In genomic region chr17:90456748-90457147, GRCm38 (mm10) we compare ENCODE assay signal across 15 mouse cellular contexts.
A peak's percentile ranks its signal among the peaks of the same experiment; 100 is the strongest.
DNase-seq lines count a peak whose midpoint lies in the region; ATAC-seq lines count a peak whose summit lies in the region.
"Had no signal": no experiment of that assay in that cellular context is flagged by ENCODE, and none has a peak within 500 bp of the region (broad histone marks: within the 10 kb centered on the region; RNA-seq: fewer than 3 reads in every experiment).

No protein-coding gene starts in this region.

- H3K9ac ChIP-seq in forebrain, embryonic 16.5 days (replicated peaks; ENCODE audit: low read depth, low read length), result no peak overlapping the region
- H3K9ac ChIP-seq in midbrain, embryonic 13.5 days (replicated peaks), result no peak overlapping the region
- no peak overlapping the region for H3K9ac ChIP-seq in midbrain, embryonic 11.5 days (ENCODE audit: low read length)
- H3K9ac ChIP-seq in hindbrain, embryonic 14.5 days, result no peak overlapping the region
- H3K9ac ChIP-seq: liver, embryonic 12.5 days; stomach, embryonic 15.5 days had no signal

- no peaks in the 10 kb centered on the region for H3K9me3 ChIP-seq in forebrain, embryonic 10.5 days
- H3K9me3 ChIP-seq in forebrain, embryonic 16.5 days (ENCODE audit: control insufficient read depth, low read length), result no peaks in the 10 kb centered on the region
- no peaks in the 10 kb centered on the region for H3K9me3 ChIP-seq in midbrain, embryonic 13.5 days
- H3K9me3 ChIP-seq in midbrain, embryonic 11.5 days (ENCODE audit: control insufficient read depth, low read length), result no peaks in the 10 kb centered on the region
- H3K9me3 ChIP-seq in hindbrain, embryonic 14.5 days (ENCODE audit: control insufficient read depth, low read length), result no peaks in the 10 kb centered on the region
- H3K9me3 ChIP-seq: liver, embryonic 12.5 days; stomach, embryonic 15.5 days had no signal

- H3K4me3 ChIP-seq in forebrain, embryonic 10.5 days, result no peak overlapping the region
- no peak overlapping the region for H3K4me3 ChIP-seq in forebrain, embryonic 16.5 days (replicated peaks; ENCODE audit: low read length)
- peak overlapping the region; percentile 67; the same call in 1 of the 2 replicates for H3K4me3 ChIP-seq in midbrain, embryonic 13.5 days (replicated peaks)
- H3K4me3 ChIP-seq in midbrain, embryonic 11.5 days (ENCODE audit: low read depth, low read length), result no peak overlapping the region
- peak overlapping the region; percentile 64 for H3K4me3 ChIP-seq in hindbrain, embryonic 14.5 days (replicated peaks; ENCODE audit: low read length)

- 26% methylated on average over 5 of the region's 5 CpGs for WGBS in forebrain, embryonic 10.5 days
- WGBS in forebrain, embryonic 16.5 days, result 23% methylated on average over 5 of the region's 5 CpGs
- WGBS in midbrain, embryonic 13.5 days, result 29% methylated on average over 5 of the region's 5 CpGs
- WGBS in midbrain, embryonic 11.5 days, result 25% methylated on average over 5 of the region's 5 CpGs
- 44% methylated on average over 5 of the region's 5 CpGs for whole genome bisulfite sequencing in hindbrain, embryonic 14.5 days

- H3K27ac ChIP-seq in forebrain, embryonic 10.5 days, result no peak overlapping the region
- H3K27ac ChIP-seq in forebrain, embryonic 16.5 days (ENCODE audit: low read length), result no peak overlapping the region
- no peak overlapping the region for H3K27ac ChIP-seq in midbrain, embryonic 13.5 days
- H3K27ac ChIP-seq in midbrain, embryonic 11.5 days (ENCODE audit: low read depth, low read length), result no peak overlapping the region
- peak overlapping the region; percentile 79 for H3K27ac ChIP-seq in hindbrain, embryonic 14.5 days
- H3K27ac ChIP-seq: liver, embryonic 12.5 days; stomach, embryonic 15.5 days had no signal

- no peaks in the 10 kb centered on the region for H3K36me3 ChIP-seq in forebrain, embryonic 10.5 days (replicated peaks)
- no peaks in the 10 kb centered on the region for H3K36me3 ChIP-seq in forebrain, embryonic 16.5 days (ENCODE audit: control insufficient read depth, insufficient read depth)
- H3K36me3 ChIP-seq in midbrain, embryonic 13.5 days, result no peaks in the 10 kb centered on the region
- H3K36me3 ChIP-seq in midbrain, embryonic 11.5 days (ENCODE audit: control insufficient read depth, insufficient read depth, low read length), result no peaks in the 10 kb centered on the region
- no peaks in the 10 kb centered on the region for H3K36me3 ChIP-seq in hindbrain, embryonic 14.5 days (replicated peaks; ENCODE audit: control insufficient read depth, insufficient read depth)
- H3K36me3 ChIP-seq: liver, embryonic 12.5 days; stomach, embryonic 15.5 days had no signal

- DNase-seq in forebrain, embryonic 10.5 days (ENCODE audit: extremely low spot score, low spot score), result peak; percentile 14
- DNase-seq in midbrain, embryonic 11.5 days (ENCODE audit: low spot score, missing footprints), result no peak
- DNase-seq in hindbrain, embryonic 14.5 days (ENCODE audit: low spot score), result no peak
- DNase-seq in retina, postnatal 1 day, result peak; percentile 29
- DNase-seq in adrenal gland, postnatal 25 days, result no peak
- no peak for DNase-seq in T-cell, adult 2 months (ENCODE audit: low spot score)
- DNase-seq: adrenal gland, postnatal 14 days; cerebellum, adult 8-10 months; kidney, postnatal 14 days; right cerebral cortex, postnatal 14 days; thymus, postnatal 4 days had no signal

- H3K4me1 ChIP-seq in forebrain, embryonic 10.5 days, result peaks cover 34% of the 10 kb centered on the region
- H3K4me1 ChIP-seq in forebrain, embryonic 16.5 days (replicated peaks; ENCODE audit: control insufficient read depth, insufficient read depth, low read length), result peaks cover 12% of the 10 kb centered on the region
- H3K4me1 ChIP-seq in midbrain, embryonic 13.5 days (replicated peaks), result peaks cover 18% of the 10 kb centered on the region
- H3K4me1 ChIP-seq in midbrain, embryonic 11.5 days (ENCODE audit: control insufficient read depth, insufficient read depth, low read length), result 0 out of 2 replicates have a peak, but pooled peaks cover 2% of the 10 kb centered on the region
- 0 out of 2 replicates have a peak, but pooled peaks cover 9% of the 10 kb centered on the region for H3K4me1 ChIP-seq in hindbrain, embryonic 14.5 days (replicated peaks; ENCODE audit: control insufficient read depth, insufficient read depth, low read length)
- H3K4me1 ChIP-seq: liver, embryonic 12.5 days had no signal

- no peak overlapping the region for H3K4me2 ChIP-seq in forebrain, embryonic 16.5 days (ENCODE audit: low read length)
- H3K4me2 ChIP-seq in midbrain, embryonic 13.5 days (replicated peaks), result peak overlapping the region; percentile 88
- no peak overlapping the region for H3K4me2 ChIP-seq in midbrain, embryonic 11.5 days
- peak overlapping the region; percentile 56 for H3K4me2 ChIP-seq in hindbrain, embryonic 14.5 days (replicated peaks)

- no peak for ATAC-seq in forebrain, embryonic 16.5 days
- ATAC-seq in midbrain, embryonic 13.5 days, result no peak
- no peak for ATAC-seq in midbrain, embryonic 11.5 days (ENCODE audit: low FRiP score)
- ATAC-seq in hindbrain, embryonic 14.5 days (ENCODE audit: low FRiP score), result no peak
- ATAC-seq: liver, embryonic 12.5 days had no signal

- H3K27me3 ChIP-seq in forebrain, embryonic 10.5 days (ENCODE audit: poor library complexity, severe bottlenecking), result peaks cover 56% of the 10 kb centered on the region
- no peaks in the 10 kb centered on the region for H3K27me3 ChIP-seq in forebrain, embryonic 16.5 days (replicated peaks; ENCODE audit: control insufficient read depth, insufficient read depth, low read length)
- H3K27me3 ChIP-seq in midbrain, embryonic 13.5 days, result 0 out of 2 replicates have a peak, but pooled peaks cover 8% of the 10 kb centered on the region
- no peaks in the 10 kb centered on the region; the same call in 1 of the 2 replicates for H3K27me3 ChIP-seq in midbrain, embryonic 11.5 days (ENCODE audit: control insufficient read depth, insufficient read depth, low read length)
- H3K27me3 ChIP-seq in hindbrain, embryonic 14.5 days (ENCODE audit: control insufficient read depth, insufficient read depth, low read length), result no peaks in the 10 kb centered on the region

Comparison
In these comparisons a context has a peak if more than half of its experiments do, and no peak if none do; other contexts are left out.
1. H3K4me3 ChIP-seq: peak in midbrain, embryonic 13.5 days (single experiment) and hindbrain, embryonic 14.5 days (single experiment); none in forebrain, embryonic 10.5 days (single experiment), forebrain, embryonic 16.5 days (single experiment) and midbrain, embryonic 11.5 days (single experiment).
2. H3K4me2 ChIP-seq: peak in midbrain, embryonic 13.5 days (single experiment) and hindbrain, embryonic 14.5 days (single experiment); none in forebrain, embryonic 16.5 days (single experiment) and midbrain, embryonic 11.5 days (single experiment).
3. DNase-seq: peak in forebrain, embryonic 10.5 days (single experiment) and retina, postnatal 1 day (single experiment); none in midbrain, embryonic 11.5 days (single experiment), hindbrain, embryonic 14.5 days (single experiment), adrenal gland, postnatal 25 days (single experiment) and T-cell, adult 2 months (single experiment).